Mouse (Mus musculus) activated CD4-positive, CD25-positive, alpha-beta regulatory T cell, adult 4 months (primary cell): ENCODE results near the gene Bclaf3. TPM values are rescaled to one million over a fixed set of nuclear protein-coding genes. Genes with fewer than 3 reads are reported as not detected.

Experiments used
- ATAC-seq: one replicate; pipeline ENCODE4 v1.8.0; 2017
- polyA plus RNA-seq, 2 experiments: library from polyadenylated mRNA; unstranded; fragments of 100-300 nt; shearing (Covaris generic); gene quantifications; one replicate each; pipeline ENCODE4 v1.2.1; 2017

Gene Bclaf3
- polyA plus RNA-seq, 2 experiments from 2014 or later: 40.8 to 41.3 TPM

DNA sequence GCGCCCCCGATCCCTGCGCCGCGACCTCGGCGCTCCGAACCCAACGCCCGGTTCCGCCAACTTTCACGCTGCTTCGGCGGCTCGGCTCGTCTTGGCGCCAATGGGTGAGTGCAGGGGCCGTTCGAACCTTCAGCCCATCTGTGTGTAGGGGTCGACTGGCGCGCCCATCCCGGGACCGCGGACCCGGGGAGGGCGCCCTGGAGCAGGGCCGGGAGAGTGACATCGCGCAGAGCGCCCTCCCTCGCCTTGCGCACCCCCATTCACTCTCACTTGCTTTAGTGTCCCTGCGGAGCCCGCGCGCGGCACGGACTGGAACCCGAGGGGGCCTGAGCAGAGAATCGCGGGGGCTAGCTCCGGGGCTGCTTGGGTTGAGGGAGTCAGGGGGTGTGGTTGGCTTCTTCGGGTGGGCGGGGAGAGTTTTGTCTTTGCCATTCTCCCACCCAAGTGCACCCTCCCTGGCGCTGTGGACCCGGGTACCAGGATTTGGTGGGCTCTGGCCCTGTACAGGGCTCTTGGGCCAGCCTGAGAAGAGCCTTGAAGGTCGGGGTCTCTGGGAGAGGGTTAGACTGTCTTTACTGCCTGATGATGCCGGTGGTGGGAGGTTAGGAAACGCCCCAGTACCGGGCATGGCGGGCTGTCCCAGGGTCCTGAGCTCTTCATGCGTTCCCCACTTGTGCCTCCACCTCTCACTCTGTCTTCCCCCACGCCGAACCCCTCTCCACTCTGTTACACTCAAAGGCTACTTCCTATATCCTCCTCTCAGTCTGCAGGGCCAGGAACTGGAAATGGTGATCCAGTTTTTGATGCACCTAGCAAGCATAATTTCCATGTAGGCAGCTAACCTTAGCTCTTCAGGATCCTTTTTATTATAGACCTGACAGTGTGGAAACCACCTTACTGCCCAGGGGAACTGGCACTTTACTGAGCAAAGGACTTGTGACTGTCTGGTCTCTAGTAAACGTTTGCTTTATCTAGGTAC, 101.4 kb downstream of the Bclaf3 start:
- ATAC-seq: peak; percentile 26

DNA sequence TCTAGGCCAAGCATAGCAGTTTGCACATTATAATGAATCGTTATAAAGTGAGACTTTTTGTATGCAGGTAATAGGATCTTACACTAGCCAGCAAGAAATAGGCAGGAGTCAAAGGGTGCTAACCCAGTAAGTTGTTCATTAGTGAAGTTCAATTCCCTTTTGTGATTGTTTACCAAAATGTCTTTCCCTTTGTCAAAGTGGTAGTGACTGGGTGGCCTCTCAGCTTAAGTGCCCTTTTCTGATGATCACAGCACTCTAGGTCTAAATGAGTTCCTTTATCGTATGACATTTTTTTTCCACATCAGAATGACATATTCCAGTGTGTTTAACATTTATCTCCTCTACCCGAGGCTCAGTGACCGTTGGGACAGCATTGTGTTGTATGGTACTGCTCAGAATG, 102.1 kb downstream of the Bclaf3 start:
- ATAC-seq: no peak

DNA sequence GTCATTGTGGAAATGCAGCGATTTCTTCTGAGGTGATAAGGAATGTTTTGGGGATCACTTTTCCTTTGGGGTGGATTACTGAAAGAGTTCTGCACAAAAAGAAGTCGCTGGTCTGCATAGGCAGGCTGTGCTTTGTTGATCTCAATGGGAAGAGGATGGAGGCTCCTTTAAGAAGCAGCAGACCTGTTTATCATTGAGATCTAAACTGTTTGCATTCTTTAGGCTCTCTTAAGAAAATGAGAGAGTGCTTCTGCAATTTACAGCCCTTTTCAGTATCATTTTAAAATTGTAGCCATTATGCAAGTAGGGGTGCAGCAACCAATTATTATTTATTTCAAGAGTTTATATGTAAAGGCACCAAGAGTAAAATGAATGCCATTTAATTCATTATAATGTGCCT, 102.7 kb downstream of the Bclaf3 start:
- no peak for ATAC-seq

DNA sequence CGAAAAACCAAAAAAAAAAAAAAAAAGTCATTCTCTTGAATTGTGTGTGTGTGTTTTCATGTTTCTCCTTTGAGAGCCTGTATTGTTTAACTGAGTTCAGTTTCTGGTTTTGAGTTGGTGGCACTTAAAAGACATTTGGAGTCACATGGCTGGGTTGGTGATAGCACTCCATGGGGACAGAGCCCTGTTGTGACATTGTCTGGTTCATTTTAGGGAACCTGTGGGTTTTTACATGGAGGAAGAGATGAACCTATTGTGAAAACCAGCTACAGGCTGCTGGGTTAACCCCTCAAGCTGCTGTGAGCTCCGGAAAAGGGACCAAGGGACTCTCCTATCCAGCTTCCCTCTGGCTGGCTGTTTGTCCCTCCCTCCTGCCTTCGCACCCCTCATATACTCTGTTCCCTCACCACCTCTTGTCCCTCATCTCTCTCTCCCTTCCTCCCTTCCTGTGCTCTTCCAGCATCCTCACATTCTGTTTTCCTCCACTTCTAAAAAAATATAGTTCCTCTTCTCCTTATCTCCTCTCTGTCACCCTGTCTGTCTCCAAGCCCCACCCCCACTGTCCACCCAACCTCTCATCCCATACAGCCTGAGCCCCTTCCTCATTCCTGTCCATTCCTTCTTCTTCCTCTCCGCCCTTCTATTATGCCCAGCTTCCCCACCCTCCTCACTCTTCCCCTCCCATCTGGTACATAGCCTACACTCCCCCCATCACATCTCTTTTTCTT, 112.2 kb downstream of the Bclaf3 start:
- ATAC-seq: no peak

DNA sequence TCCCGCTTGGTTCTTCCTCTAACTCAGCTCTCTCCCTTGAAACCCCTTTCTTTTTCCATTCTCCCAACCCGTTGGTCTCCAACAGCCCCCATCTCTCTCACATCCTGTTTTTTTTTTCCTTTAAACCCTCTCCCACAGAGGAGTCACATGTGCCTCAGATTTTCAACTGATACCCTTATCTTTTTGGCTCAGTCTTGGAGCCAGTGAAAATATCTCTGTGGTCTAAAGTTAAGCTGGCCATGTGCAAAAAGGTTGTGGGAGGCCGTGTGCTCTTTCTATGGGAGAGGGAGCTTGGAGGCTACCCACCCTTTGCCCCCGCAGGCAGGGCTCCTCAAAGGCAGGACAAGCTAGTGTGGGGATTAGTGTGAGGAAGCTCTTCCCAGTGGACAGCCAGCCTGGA, 113.5 kb downstream of the Bclaf3 start:
- no peak for ATAC-seq

Other genes starting within 250 kb of the Bclaf3 start
- gene Eif1ax, start 154.5 kb upstream of the Bclaf3 start, polyA plus RNA-seq: 10 to 100 TPM; 65.9 to 97.7 TPM
- gene Map7d2, start 112.1 kb upstream of the Bclaf3 start, polyA plus RNA-seq: not detected
- gene Sh3kbp1, start 100.6 kb downstream of the Bclaf3 start, polyA plus RNA-seq: 100 to 1,000 TPM; 230 to 269 TPM